Mouse (Mus musculus): ENCODE data around the gene Fcho2. TPM values are rescaled to one million over a fixed set of nuclear protein-coding genes. Genes with fewer than 3 reads are reported as not detected.
"Not testable (repeated sequence)": the region's sequence is repeated elsewhere in the genome, so short reads cannot be mapped to it uniquely, and the experiment has no call there.

Gene Fcho2
- polyA plus RNA-seq, 1 experiment from 2014 or later, result 31.8 TPM

- Histone ChIP-seq H3K36me3 (ENCODE audit: control insufficient read depth, insufficient read depth) (no peaks in the 10 kb centered on the region), H3K27me3 (replicated peaks; ENCODE audit: control insufficient read depth, insufficient read depth, low read length) (no peaks in the 10 kb centered on the region), H3K9ac (replicated peaks; ENCODE audit: low read depth, low read length) (no peak overlapping the region), H3K4me1 (replicated peaks; ENCODE audit: control insufficient read depth, insufficient read depth, low read length) (no peaks in the 10 kb centered on the region), H3K4me3 (replicated peaks; ENCODE audit: low read length) (no peak overlapping the region), H3K9me3 (ENCODE audit: control insufficient read depth, low read length) (no peaks in the 10 kb centered on the region), H3K4me2 (ENCODE audit: low read length) (no peak overlapping the region), H3K27ac (ENCODE audit: low read length) (no peak overlapping the region)
- WGBS, result 87% methylated on average over 4 of the region's 4 CpGs
- ATAC-seq, result no peak
These were observed 10.3 kb upstream of the Fcho2 start for GRCm38 (mm10) chr13:98825574-98825973.

GRCm38 (mm10) chr13:98819094-98819493 lies 3.8 kb upstream of the Fcho2 start:
- no peaks in the 10 kb centered on the region for H3K27me3 ChIP-seq (replicated peaks; ENCODE audit: control insufficient read depth, insufficient read depth, low read length)
- H3K9ac ChIP-seq (replicated peaks; ENCODE audit: low read depth, low read length), result no peak overlapping the region
- no peak for ATAC-seq
- H3K36me3 ChIP-seq (ENCODE audit: control insufficient read depth, insufficient read depth), result no peaks in the 10 kb centered on the region
- no peak overlapping the region for H3K4me3 ChIP-seq (replicated peaks; ENCODE audit: low read length)
- H3K9me3 ChIP-seq (ENCODE audit: control insufficient read depth, low read length), result no peaks in the 10 kb centered on the region
- H3K27ac ChIP-seq (ENCODE audit: low read length), result no peak overlapping the region
- no peak overlapping the region for H3K4me2 ChIP-seq (ENCODE audit: low read length)
- peaks cover under 1% of the 10 kb centered on the region; the same call in 1 of the 2 replicates for H3K4me1 ChIP-seq (replicated peaks; ENCODE audit: control insufficient read depth, insufficient read depth, low read length)
- 84% methylated on average over 2 of the region's 2 CpGs for WGBS

GRCm38 (mm10) chr13:98818205-98818604 lies 3.0 kb upstream of the Fcho2 start:
- ATAC-seq, result no peak
- no peak overlapping the region for H3K9ac ChIP-seq (replicated peaks; ENCODE audit: low read depth, low read length)
- H3K4me2 ChIP-seq (ENCODE audit: low read length), result no peak overlapping the region
- H3K36me3 ChIP-seq (ENCODE audit: control insufficient read depth, insufficient read depth), result no peaks in the 10 kb centered on the region
- no peak overlapping the region for H3K4me3 ChIP-seq (replicated peaks; ENCODE audit: low read length)
- no peaks in the 10 kb centered on the region for H3K9me3 ChIP-seq (ENCODE audit: control insufficient read depth, low read length)
- peaks cover 6% of the 10 kb centered on the region for H3K4me1 ChIP-seq (replicated peaks; ENCODE audit: control insufficient read depth, insufficient read depth, low read length)
- WGBS, result 63% methylated on average over 4 of the region's 4 CpGs
- no peaks in the 10 kb centered on the region for H3K27me3 ChIP-seq (replicated peaks; ENCODE audit: control insufficient read depth, insufficient read depth, low read length)
- H3K27ac ChIP-seq (ENCODE audit: low read length), result no peak overlapping the region

GRCm38 (mm10) chr13:98817766-98818165 lies 2.5 kb upstream of the Fcho2 start:
- Histone ChIP-seq H3K36me3 (ENCODE audit: control insufficient read depth, insufficient read depth) (no peaks in the 10 kb centered on the region), H3K4me3 (replicated peaks; ENCODE audit: low read length) (no peak overlapping the region), H3K9me3 (ENCODE audit: control insufficient read depth, low read length) (no peaks in the 10 kb centered on the region), H3K4me1 (replicated peaks; ENCODE audit: control insufficient read depth, insufficient read depth, low read length) (peaks cover 8% of the 10 kb centered on the region), H3K27ac (ENCODE audit: low read length) (no peak overlapping the region), H3K9ac (replicated peaks; ENCODE audit: low read depth, low read length) (no peak overlapping the region), H3K4me2 (ENCODE audit: low read length) (no peak overlapping the region), H3K27me3 (replicated peaks; ENCODE audit: control insufficient read depth, insufficient read depth, low read length) (no peaks in the 10 kb centered on the region)
- no peak for ATAC-seq
- WGBS, result 50% methylated on average over 4 of the region's 4 CpGs

- 87% methylated on average over 4 of the region's 4 CpGs for WGBS
- H3K9me3 ChIP-seq (ENCODE audit: control insufficient read depth, low read length); ATAC-seq; H3K4me3 ChIP-seq (replicated peaks; ENCODE audit: low read length); H3K4me1 ChIP-seq (replicated peaks; ENCODE audit: control insufficient read depth, insufficient read depth, low read length); H3K27ac ChIP-seq (ENCODE audit: low read length); H3K9ac ChIP-seq (replicated peaks; ENCODE audit: low read depth, low read length); H3K27me3 ChIP-seq (replicated peaks; ENCODE audit: control insufficient read depth, insufficient read depth, low read length); H3K36me3 ChIP-seq (ENCODE audit: control insufficient read depth, insufficient read depth); H3K4me2 ChIP-seq (ENCODE audit: low read length): not testable (repeated sequence)
These were observed 1.9 kb upstream of the Fcho2 start for GRCm38 (mm10) chr13:98816981-98817660.

- H3K4me2 ChIP-seq (ENCODE audit: low read length), result no peak overlapping the region
- 88% methylated on average over 9 of the region's 9 CpGs for WGBS
- ATAC-seq, result no peak
These were observed 1.3 kb upstream of the Fcho2 start for GRCm38 (mm10) chr13:98816571-98816970.

GRCm38 (mm10) chr13:98814275-98815040 lies 791 bp downstream of the Fcho2 start:
- Histone ChIP-seq H3K36me3 (ENCODE audit: control insufficient read depth, insufficient read depth) (no peaks in the 10 kb centered on the region), H3K4me2 (ENCODE audit: low read length) (peak overlapping the region; percentile 65), H3K27me3 (replicated peaks; ENCODE audit: control insufficient read depth, insufficient read depth, low read length) (no peaks in the 10 kb centered on the region), H3K9ac (replicated peaks; ENCODE audit: low read depth, low read length) (peak overlapping the region; percentile 77), H3K4me3 (replicated peaks; ENCODE audit: low read length) (peak overlapping the region; percentile 96), H3K4me1 (replicated peaks; ENCODE audit: control insufficient read depth, insufficient read depth, low read length) (peaks cover 8% of the 10 kb centered on the region), H3K27ac (ENCODE audit: low read length) (peak overlapping the region; percentile 78), H3K9me3 (ENCODE audit: control insufficient read depth, low read length) (no peaks in the 10 kb centered on the region)
- ATAC-seq, result peak; percentile 57
- WGBS, result under 1% methylated on average over 69 of the region's 81 CpGs

More at GRCm38 (mm10) chr13:98816571-98816970, 1.3 kb upstream of the Fcho2 start:
- Histone ChIP-seq H3K4me3 (replicated peaks; ENCODE audit: low read length) (no peak overlapping the region), H3K36me3 (ENCODE audit: control insufficient read depth, insufficient read depth) (no peaks in the 10 kb centered on the region), H3K9ac (replicated peaks; ENCODE audit: low read depth, low read length) (no peak overlapping the region), H3K27ac (ENCODE audit: low read length) (no peak overlapping the region), H3K9me3 (ENCODE audit: control insufficient read depth, low read length) (no peaks in the 10 kb centered on the region), H3K4me1 (replicated peaks; ENCODE audit: control insufficient read depth, insufficient read depth, low read length) (peaks cover 8% of the 10 kb centered on the region), H3K27me3 (replicated peaks; ENCODE audit: control insufficient read depth, insufficient read depth, low read length) (no peaks in the 10 kb centered on the region)

GRCm38 (mm10) chr13:98813596-98814274 lies 1.5 kb downstream of the Fcho2 start:
- H3K36me3 ChIP-seq (ENCODE audit: control insufficient read depth, insufficient read depth), result no peaks in the 10 kb centered on the region
- WGBS, result 23% methylated on average over 12 of the region's 12 CpGs
- H3K9ac ChIP-seq (replicated peaks; ENCODE audit: low read depth, low read length), result peak overlapping the region; percentile 77
- peak overlapping the region; percentile 65 for H3K4me2 ChIP-seq (ENCODE audit: low read length)
- H3K4me1 ChIP-seq (replicated peaks; ENCODE audit: control insufficient read depth, insufficient read depth, low read length), result peaks cover 8% of the 10 kb centered on the region
- ATAC-seq, result no peak
- H3K9me3 ChIP-seq (ENCODE audit: control insufficient read depth, low read length), result no peaks in the 10 kb centered on the region
- peak overlapping the region; percentile 96 for H3K4me3 ChIP-seq (replicated peaks; ENCODE audit: low read length)
- H3K27me3 ChIP-seq (replicated peaks; ENCODE audit: control insufficient read depth, insufficient read depth, low read length), result no peaks in the 10 kb centered on the region
- no peak overlapping the region for H3K27ac ChIP-seq (ENCODE audit: low read length)

- no peaks in the 10 kb centered on the region for H3K9me3 ChIP-seq (ENCODE audit: control insufficient read depth, low read length)
- H3K27me3 ChIP-seq (replicated peaks; ENCODE audit: control insufficient read depth, insufficient read depth, low read length), result no peaks in the 10 kb centered on the region
- no peaks in the 10 kb centered on the region for H3K36me3 ChIP-seq (ENCODE audit: control insufficient read depth, insufficient read depth)
- peaks cover 8% of the 10 kb centered on the region for H3K4me1 ChIP-seq (replicated peaks; ENCODE audit: control insufficient read depth, insufficient read depth, low read length)
- no peak overlapping the region for H3K27ac ChIP-seq (ENCODE audit: low read length)
- no peak for ATAC-seq
- H3K9ac ChIP-seq (replicated peaks; ENCODE audit: low read depth, low read length), result no peak overlapping the region
- H3K4me3 ChIP-seq (replicated peaks; ENCODE audit: low read length), result no peak overlapping the region
- WGBS, result 72% methylated on average over 2 of the region's 2 CpGs
- no peak overlapping the region; the same call in 1 of the 2 replicates for H3K4me2 ChIP-seq (ENCODE audit: low read length)
These were observed 2.1 kb downstream of the Fcho2 start for GRCm38 (mm10) chr13:98813167-98813566.
